8 mouse cellular contexts compared by ENCODE assay signal in the genomic region with DNA sequence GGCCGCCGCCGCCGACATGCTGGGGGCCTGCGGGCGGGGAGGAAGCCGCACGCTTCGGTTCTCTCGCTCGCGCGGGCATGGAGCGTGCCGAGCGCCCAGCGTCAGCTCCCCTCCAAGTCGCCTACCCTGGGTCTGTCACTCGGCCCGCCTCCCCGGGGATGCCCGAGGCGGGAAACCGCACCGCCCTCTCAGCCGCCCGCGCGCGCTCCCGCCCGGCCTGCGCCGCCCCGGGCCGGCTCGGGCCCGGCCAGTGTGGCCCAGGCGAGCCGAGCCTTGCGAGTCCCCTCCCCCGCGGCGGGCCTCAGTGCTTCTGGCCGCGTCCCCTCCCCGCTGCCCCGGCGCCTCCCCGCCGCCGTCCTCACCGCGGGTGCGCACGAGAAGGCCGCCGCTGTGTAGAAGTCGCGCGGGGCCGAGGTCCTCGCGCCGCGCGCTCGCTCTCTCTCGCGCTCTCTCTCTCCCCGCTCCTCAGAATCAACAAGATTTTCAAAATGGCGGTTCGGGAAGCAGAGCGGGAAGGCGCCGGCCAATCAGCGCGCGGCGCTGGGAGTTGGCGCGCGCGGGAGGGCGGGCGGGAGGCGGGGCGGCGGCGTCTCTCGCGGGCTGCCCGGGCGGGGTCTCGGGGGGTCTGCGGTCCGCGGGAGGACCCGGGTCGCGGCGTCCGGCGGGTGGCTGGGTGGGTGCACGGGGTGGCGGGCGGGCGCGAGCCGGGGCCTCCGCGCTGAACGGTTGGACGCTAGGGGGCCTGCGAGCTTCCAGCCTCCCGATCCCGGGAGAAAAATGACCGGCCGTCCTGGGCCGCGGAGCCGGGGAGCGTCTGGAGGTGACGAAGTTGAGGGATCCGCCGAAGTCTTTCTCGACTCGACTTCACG. TPM values are rescaled to one million over a fixed set of nuclear protein-coding genes. Genes with fewer than 3 reads are reported as not detected.
DNase-seq lines count a peak whose midpoint lies in the region; ATAC-seq lines count a peak whose summit lies in the region.

TSS of gene Dek (minus strand) at position 491 of the 869 bp plus-strand sequence.

- peak within 1 kb of the TSS; percentile 90 for H3K4me3 ChIP-seq in intestine, embryonic 14.5 days (ENCODE audit: low read depth, low read length)

- H3K9me3 ChIP-seq in intestine, embryonic 14.5 days (ENCODE audit: control insufficient read depth, low read length): no peaks in the 10 kb centered on the region

- WGBS in intestine, embryonic 14.5 days: under 1% methylated on average over 83 of the region's 129 CpGs

- peak; percentile 88 to 97 for DNase-seq in adrenal gland, adult (ENCODE audit: inconsistent age in 2 of 2, low spot score in 1 of 2)
- DNase-seq in embryo, embryonic 10 days (ENCODE audit: low spot score): peak; percentile 91
- peak; percentile 81 for DNase-seq in gastrocnemius, postnatal 14 days
- peak; percentile 93 for DNase-seq in intestine, embryonic 14.5 days (ENCODE audit: low spot score)
- peak; percentile 81 to 90 for DNase-seq in left cerebral cortex, postnatal 10 days (ENCODE audit: extremely low spot score in 1 of 2, low spot score in 2 of 2)
- DNase-seq in right cerebral cortex, postnatal 10 days (ENCODE audit: low spot score in 2 of 2): peak; percentile 91 to 92
- DNase-seq in urinary bladder, postnatal 25 days (ENCODE audit: low spot score): peak; percentile 76

- peak within 1 kb of the TSS; percentile 95 for H3K9ac ChIP-seq in intestine, embryonic 14.5 days (ENCODE audit: low read length)

- H3K4me2 ChIP-seq in intestine, embryonic 14.5 days (ENCODE audit: low read length): peak within 1 kb of the TSS; percentile 70

- peak within 1 kb of the TSS; percentile 100 for H3K27ac ChIP-seq in intestine, embryonic 14.5 days (ENCODE audit: low read depth)

- H3K36me3 ChIP-seq in intestine, embryonic 14.5 days (ENCODE audit: control insufficient read depth, insufficient read depth, low read length): peaks cover 22% of the 10 kb centered on the region

- intact Hi-C loops in gastrocnemius, postnatal 14 days (cut with DNase I; ENCODE audit: low total_unique reads): no loop called here
- intact Hi-C loops in left cerebral cortex, postnatal 10 days (cut with DNase I): no loop called here

- peaks cover 16% of the 10 kb centered on the region for H3K4me1 ChIP-seq in intestine, embryonic 14.5 days (replicated peaks; ENCODE audit: control insufficient read depth, insufficient read depth, low read length)

- ATAC-seq in intestine, embryonic 14.5 days (replicated peaks; ENCODE audit: low FRiP score, low TSS enrichment, low read depth): peak; percentile 92
- ATAC-seq in megakaryocyte progenitor cell, adult 5-6 weeks (replicated peaks; ENCODE audit: poor library complexity): peak; percentile 59

- H3K27me3 ChIP-seq in intestine, embryonic 14.5 days (replicated peaks; ENCODE audit: control insufficient read depth, insufficient read depth, low read length): no peaks in the 10 kb centered on the region

RNA-seq across cellular contexts. Expression of gene Dek, which starts in this region (rescaled TPM):
- 10 to 100 TPM; 30.6 to 36.7 TPM for total RNA-seq in gastrocnemius, postnatal 14 days (2021)
- polyA plus RNA-seq in intestine, embryonic 14.5 days (2014; fragmentation: Nextera tagmentation; extraction: Ambion mirVana): 217 and 226 TPM in 2 replicates
- total RNA-seq in left cerebral cortex, postnatal 10 days (2021): 10 to 100 TPM; 56.2 to 56.8 TPM
- 470 TPM in 2 replicates for total RNA-seq in megakaryocyte progenitor cell, adult 5-6 weeks (2015)
- 476 and 558 TPM in 2 replicates for total RNA-seq in megakaryocyte progenitor cell, adult 5-6 weeks (2017)

Comparison
In these comparisons a context has a peak if more than half of its experiments do, and no peak if none do; other contexts are left out.
1. Peak in every context shown above with its lines: DNase-seq, ATAC-seq, H3K4me3 ChIP-seq and H3K27ac ChIP-seq.
2. RNA of gene Dek (total RNA-seq): 470 to 558 TPM in megakaryocyte progenitor cell, adult 5-6 weeks; 56.2 to 56.8 TPM in left cerebral cortex, postnatal 10 days and 30.6 to 36.7 TPM in gastrocnemius, postnatal 14 days; every median in the first group is over 4 times any median in the second.